Mouse (Mus musculus) mature B cell (primary cell): ENCODE results near the gene Kat6b.

ENCODE experiments used
- in situ Hi-C: fragments of 300-500 bp; cut with MboI; formaldehyde crosslinking; loops from 2 replicates; pipeline ENCODE4 v1.14.3; 2019

The Kat6b gene

GRCm38 (mm10) chr14:21560481-21561209 is 79.4 kb downstream of the Kat6b start:
- in situ Hi-C loops = no loop called here

- in situ Hi-C loops = no loop called here
These were observed 80.3 kb downstream of the Kat6b start for GRCm38 (mm10) chr14:21561396-21562065.

- in situ Hi-C loops = no loop called here
These were observed 82.4 kb downstream of the Kat6b start for GRCm38 (mm10) chr14:21563584-21564118.

- in situ Hi-C loops = no loop called here
These were observed 84.5 kb downstream of the Kat6b start for GRCm38 (mm10) chr14:21565541-21566353.

- in situ Hi-C loops = no loop called here
These were observed 86.2 kb downstream of the Kat6b start for GRCm38 (mm10) chr14:21567293-21567984.

GRCm38 (mm10) chr14:21568821-21569220 is 87.6 kb downstream of the Kat6b start:
- in situ Hi-C loops = no loop called here

- in situ Hi-C loops = no loop called here
These were observed 93.6 kb downstream of the Kat6b start for GRCm38 (mm10) chr14:21574686-21575309.

GRCm38 (mm10) chr14:21576867-21577266 is 95.6 kb downstream of the Kat6b start:
- in situ Hi-C loops = no loop called here

- in situ Hi-C loops = no loop called here
These were observed 100.0 kb downstream of the Kat6b start for GRCm38 (mm10) chr14:21581198-21581597.

GRCm38 (mm10) chr14:21582301-21582700 is 101.1 kb downstream of the Kat6b start:
- in situ Hi-C loops = no loop called here

- in situ Hi-C loops = no loop called here
These were observed 101.8 kb downstream of the Kat6b start for GRCm38 (mm10) chr14:21583051-21583450.

GRCm38 (mm10) chr14:21583868-21584267 is 102.6 kb downstream of the Kat6b start:
- in situ Hi-C loops = no loop called here

- in situ Hi-C loops = no loop called here
These were observed 103.4 kb downstream of the Kat6b start for GRCm38 (mm10) chr14:21584468-21585135.

- in situ Hi-C loops = no loop called here
These were observed 104.4 kb downstream of the Kat6b start for GRCm38 (mm10) chr14:21585491-21586251.

GRCm38 (mm10) chr14:21586481-21587118 is 105.4 kb downstream of the Kat6b start:
- in situ Hi-C loops = no loop called here

- in situ Hi-C loops = no loop called here
These were observed 106.7 kb downstream of the Kat6b start for GRCm38 (mm10) chr14:21587931-21588330.

- in situ Hi-C loops = no loop called here
These were observed 108.4 kb downstream of the Kat6b start for GRCm38 (mm10) chr14:21589620-21590019.

GRCm38 (mm10) chr14:21590205-21590604 is 109.0 kb downstream of the Kat6b start:
- in situ Hi-C loops = no loop called here

GRCm38 (mm10) chr14:21592152-21592551 is 110.9 kb downstream of the Kat6b start:
- in situ Hi-C loops = no loop called here
